Mouse (Mus musculus): ENCODE data around the gene Mmd. TPM values are rescaled to one million over a fixed set of nuclear protein-coding genes. Genes with fewer than 3 reads are reported as not detected.

Gene Mmd
- polyA plus RNA-seq, 1 experiment = not detected

GRCm38 (mm10) chr11:90255687-90256086 is 6.4 kb downstream of the Mmd start:
- H3K4me1 ChIP-seq (ENCODE audit: control insufficient read depth, insufficient read depth, low read length) = peaks cover 10% of the 10 kb centered on the region; the same call in 1 of the 2 replicates
- no peak overlapping the region for H3K27ac ChIP-seq (ENCODE audit: insufficient read depth, low read depth, low read length)
- TF ChIP-seq POLR2A (IDR thresholded peaks at IDR 0.05; ENCODE audit: insufficient read depth, low read depth, low read length) = no peak
- no peak for TF ChIP-seq CTCF (IDR thresholded peaks at IDR 0.05; ENCODE audit: insufficient read depth, low read depth, low read length)
- WGBS = 37% methylated on average over 6 of the region's 6 CpGs
- H3K4me3 ChIP-seq (ENCODE audit: insufficient read depth, low read depth, low read length) = no peak overlapping the region

- Histone ChIP-seq H3K4me1 (ENCODE audit: control insufficient read depth, insufficient read depth, low read length) (peaks cover 10% of the 10 kb centered on the region; the same call in 1 of the 2 replicates), H3K4me3 (ENCODE audit: insufficient read depth, low read depth, low read length) (no peak overlapping the region), H3K27ac (ENCODE audit: insufficient read depth, low read depth, low read length) (no peak overlapping the region)
- TF ChIP-seq POLR2A (IDR thresholded peaks at IDR 0.05; ENCODE audit: insufficient read depth, low read depth, low read length) = no peak
- TF ChIP-seq CTCF (IDR thresholded peaks at IDR 0.05; ENCODE audit: insufficient read depth, low read depth, low read length) = no peak
- WGBS = 88% methylated on average over 16 of the region's 16 CpGs
These were observed 7.7 kb downstream of the Mmd start for GRCm38 (mm10) chr11:90256833-90257525.

- Histone ChIP-seq H3K27ac (ENCODE audit: insufficient read depth, low read depth, low read length) (no peak overlapping the region), H3K4me3 (ENCODE audit: insufficient read depth, low read depth, low read length) (no peak overlapping the region), H3K4me1 (ENCODE audit: control insufficient read depth, insufficient read depth, low read length) (peaks cover 8% of the 10 kb centered on the region; the same call in 1 of the 2 replicates)
- 86% methylated on average over 10 of the region's 10 CpGs for WGBS
- TF ChIP-seq POLR2A (IDR thresholded peaks at IDR 0.05; ENCODE audit: insufficient read depth, low read depth, low read length) (no peak), CTCF (IDR thresholded peaks at IDR 0.05; ENCODE audit: insufficient read depth, low read depth, low read length) (no peak)
These were observed 9.2 kb downstream of the Mmd start for GRCm38 (mm10) chr11:90258321-90258927.

GRCm38 (mm10) chr11:90259071-90259470 is 9.8 kb downstream of the Mmd start:
- Histone ChIP-seq H3K4me1 (ENCODE audit: control insufficient read depth, insufficient read depth, low read length) (peaks cover 8% of the 10 kb centered on the region; the same call in 1 of the 2 replicates), H3K27ac (ENCODE audit: insufficient read depth, low read depth, low read length) (no peak overlapping the region), H3K4me3 (ENCODE audit: insufficient read depth, low read depth, low read length) (no peak overlapping the region)
- TF ChIP-seq CTCF (IDR thresholded peaks at IDR 0.05; ENCODE audit: insufficient read depth, low read depth, low read length) (no peak), POLR2A (IDR thresholded peaks at IDR 0.05; ENCODE audit: insufficient read depth, low read depth, low read length) (no peak)
- WGBS = 48% methylated on average over 4 of the region's 4 CpGs

GRCm38 (mm10) chr11:90259826-90260225 is 10.6 kb downstream of the Mmd start:
- TF ChIP-seq POLR2A (IDR thresholded peaks at IDR 0.05; ENCODE audit: insufficient read depth, low read depth, low read length) (no peak), CTCF (IDR thresholded peaks at IDR 0.05; ENCODE audit: insufficient read depth, low read depth, low read length) (no peak)
- H3K4me1 ChIP-seq (ENCODE audit: control insufficient read depth, insufficient read depth, low read length) = peaks cover 13% of the 10 kb centered on the region
- H3K4me3 ChIP-seq (ENCODE audit: insufficient read depth, low read depth, low read length) = no peak overlapping the region
- H3K27ac ChIP-seq (ENCODE audit: insufficient read depth, low read depth, low read length) = no peak overlapping the region
- 87% methylated on average over 9 of the region's 9 CpGs for WGBS

GRCm38 (mm10) chr11:90264180-90264579 is 14.9 kb downstream of the Mmd start:
- H3K4me1 ChIP-seq (ENCODE audit: control insufficient read depth, insufficient read depth, low read length) = peaks cover 5% of the 10 kb centered on the region
- WGBS = 86% methylated on average over 11 of the region's 11 CpGs
- H3K4me3 ChIP-seq (ENCODE audit: insufficient read depth, low read depth, low read length) = no peak overlapping the region
- TF ChIP-seq POLR2A (IDR thresholded peaks at IDR 0.05; ENCODE audit: insufficient read depth, low read depth, low read length) (no peak), CTCF (IDR thresholded peaks at IDR 0.05; ENCODE audit: insufficient read depth, low read depth, low read length) (no peak)
- H3K27ac ChIP-seq (ENCODE audit: insufficient read depth, low read depth, low read length) = no peak overlapping the region

- H3K27ac ChIP-seq (ENCODE audit: insufficient read depth, low read depth, low read length) = no peak overlapping the region
- H3K4me1 ChIP-seq (ENCODE audit: control insufficient read depth, insufficient read depth, low read length) = peaks cover 12% of the 10 kb centered on the region
- WGBS = 88% methylated on average over 7 of the region's 7 CpGs
- TF ChIP-seq POLR2A (IDR thresholded peaks at IDR 0.05; ENCODE audit: insufficient read depth, low read depth, low read length) (no peak), CTCF (IDR thresholded peaks at IDR 0.05; ENCODE audit: insufficient read depth, low read depth, low read length) (no peak)
- H3K4me3 ChIP-seq (ENCODE audit: insufficient read depth, low read depth, low read length) = no peak overlapping the region
These were observed 16.3 kb downstream of the Mmd start for GRCm38 (mm10) chr11:90265581-90265980.

GRCm38 (mm10) chr11:90268934-90269333 is 19.7 kb downstream of the Mmd start:
- peaks cover 12% of the 10 kb centered on the region for H3K4me1 ChIP-seq (ENCODE audit: control insufficient read depth, insufficient read depth, low read length)
- TF ChIP-seq POLR2A (IDR thresholded peaks at IDR 0.05; ENCODE audit: insufficient read depth, low read depth, low read length) (no peak), CTCF (IDR thresholded peaks at IDR 0.05; ENCODE audit: insufficient read depth, low read depth, low read length) (no peak)
- no peak overlapping the region for H3K27ac ChIP-seq (ENCODE audit: insufficient read depth, low read depth, low read length)
- 79% methylated on average over 5 of the region's 5 CpGs for WGBS
- no peak overlapping the region for H3K4me3 ChIP-seq (ENCODE audit: insufficient read depth, low read depth, low read length)

- H3K27ac ChIP-seq (ENCODE audit: insufficient read depth, low read depth, low read length) = no peak overlapping the region
- H3K4me3 ChIP-seq (ENCODE audit: insufficient read depth, low read depth, low read length) = no peak overlapping the region
- TF ChIP-seq CTCF (IDR thresholded peaks at IDR 0.05; ENCODE audit: insufficient read depth, low read depth, low read length) (no peak), POLR2A (IDR thresholded peaks at IDR 0.05; ENCODE audit: insufficient read depth, low read depth, low read length) (no peak)
- peaks cover 10% of the 10 kb centered on the region for H3K4me1 ChIP-seq (ENCODE audit: control insufficient read depth, insufficient read depth, low read length)
- 41% methylated on average over 18 of the region's 18 CpGs for WGBS
These were observed 20.3 kb downstream of the Mmd start for GRCm38 (mm10) chr11:90269398-90270123.

Data from olfactory bulb, adult 2 months (tissue).